Mouse (Mus musculus): ENCODE data around the gene Milr1. TPM values are rescaled to one million over a fixed set of nuclear protein-coding genes. Genes with fewer than 3 reads are reported as not detected.

The Milr1 gene
- polyA plus RNA-seq (2015; fragmentation: Nextera tagmentation; extraction: Ambion mirVana), result 0.42 and 0.56 TPM in 2 replicates

DNA sequence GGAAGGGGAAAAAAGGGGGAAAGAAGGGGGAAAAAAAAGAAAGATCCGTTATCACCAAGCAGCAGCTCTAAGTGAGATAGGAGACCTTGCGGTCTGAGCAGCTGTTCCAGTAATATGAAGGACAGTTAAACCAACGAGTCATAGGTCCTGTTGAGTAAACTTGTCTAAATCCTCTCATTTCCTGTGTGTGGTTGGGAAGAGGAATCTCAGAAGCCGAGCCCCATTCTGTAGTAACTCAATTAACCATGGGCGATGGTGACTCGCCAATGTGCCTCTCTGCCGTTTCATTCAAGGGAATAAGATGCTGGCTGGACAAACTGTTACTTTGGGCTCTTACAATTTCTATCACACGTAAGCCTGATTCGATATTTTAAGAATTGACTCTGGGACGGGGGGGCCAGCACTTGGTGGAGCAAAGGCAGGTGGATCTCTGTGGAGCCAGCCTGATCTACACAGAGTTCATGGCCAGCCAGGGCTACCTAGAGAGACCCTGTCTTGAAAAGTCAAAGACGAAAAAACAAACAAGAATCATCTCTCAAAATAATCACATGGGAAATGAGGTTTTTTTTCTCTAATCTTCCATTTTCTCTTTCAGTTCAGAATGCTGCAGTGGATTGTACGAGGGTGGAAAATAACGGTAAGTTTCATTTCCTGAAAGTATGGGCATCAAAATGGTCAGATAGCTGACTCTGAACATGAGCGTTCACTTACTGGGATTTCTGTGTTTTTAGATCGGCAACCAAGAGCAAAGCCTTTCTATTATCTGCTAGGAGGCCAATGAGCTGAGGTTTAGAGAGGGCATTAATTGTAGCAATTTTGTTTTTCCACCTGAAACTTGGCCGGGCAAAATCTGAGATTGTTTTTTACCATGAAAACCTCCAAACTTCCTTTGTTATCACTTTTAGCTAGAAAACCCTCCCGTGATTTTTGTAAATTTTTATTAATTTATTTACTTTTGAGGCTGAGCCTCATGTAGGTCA lies at the start of gene Milr1:
Gene Milr1 (plus strand): TSS at position 188 of the 980 bp plus-strand sequence.
- Histone ChIP-seq H3K27ac (ENCODE audit: low read depth, low read length) (no peak within 1 kb of the TSS), H3K4me2 (ENCODE audit: low read length) (no peak within 1 kb of the TSS), H3K36me3 (ENCODE audit: control insufficient read depth, insufficient read depth, low read length) (no peaks in the 10 kb centered on the region), H3K4me1 (ENCODE audit: control insufficient read depth, insufficient read depth, low read depth, low read length) (no peaks in the 10 kb centered on the region), H3K4me3 (ENCODE audit: low read length) (no peak within 1 kb of the TSS), H3K9ac (ENCODE audit: low read depth, low read length) (no peak within 1 kb of the TSS), H3K9me3 (ENCODE audit: control insufficient read depth, low read length) (no peaks in the 10 kb centered on the region), H3K27me3 (replicated peaks; ENCODE audit: control insufficient read depth, insufficient read depth, low read length) (no peaks in the 10 kb centered on the region)
- WGBS, result 89% methylated on average over 17 of the region's 17 CpGs
- ATAC-seq, result no peak

DNA sequence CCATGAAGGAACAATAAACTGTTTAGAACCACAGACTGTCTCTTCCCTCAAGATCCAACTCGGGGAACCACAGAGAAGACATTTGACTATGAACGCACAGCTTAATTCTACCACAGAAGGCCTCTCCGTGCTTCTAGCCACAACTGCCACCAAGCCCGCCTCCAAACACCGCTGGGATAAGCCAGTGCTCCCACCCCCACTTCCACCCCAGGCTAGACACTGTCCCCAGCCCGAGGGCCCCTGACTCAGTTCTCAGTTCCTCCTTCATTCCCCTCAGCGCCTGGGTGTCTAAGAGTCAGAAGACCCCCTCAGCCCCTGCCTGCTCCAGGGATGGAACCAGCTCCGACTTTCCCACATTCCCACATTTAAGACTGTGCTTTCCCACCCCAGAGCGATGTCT lies 49.4 kb upstream of the Milr1 start:
- no peak overlapping the region for H3K4me3 ChIP-seq (ENCODE audit: low read length)
- H3K36me3 ChIP-seq (ENCODE audit: control insufficient read depth, insufficient read depth, low read length), result no peaks in the 10 kb centered on the region
- no peak overlapping the region for H3K9ac ChIP-seq (ENCODE audit: low read depth, low read length)
- H3K27ac ChIP-seq (ENCODE audit: low read depth, low read length), result no peak overlapping the region
- H3K27me3 ChIP-seq (replicated peaks; ENCODE audit: control insufficient read depth, insufficient read depth, low read length), result no peaks in the 10 kb centered on the region
- no peaks in the 10 kb centered on the region for H3K9me3 ChIP-seq (ENCODE audit: control insufficient read depth, low read length)
- ATAC-seq, result no peak
- 83% methylated on average over 9 of the region's 9 CpGs for WGBS
- no peaks in the 10 kb centered on the region for H3K4me1 ChIP-seq (ENCODE audit: control insufficient read depth, insufficient read depth, low read depth, low read length)
- no peak overlapping the region for H3K4me2 ChIP-seq (ENCODE audit: low read length)

DNA sequence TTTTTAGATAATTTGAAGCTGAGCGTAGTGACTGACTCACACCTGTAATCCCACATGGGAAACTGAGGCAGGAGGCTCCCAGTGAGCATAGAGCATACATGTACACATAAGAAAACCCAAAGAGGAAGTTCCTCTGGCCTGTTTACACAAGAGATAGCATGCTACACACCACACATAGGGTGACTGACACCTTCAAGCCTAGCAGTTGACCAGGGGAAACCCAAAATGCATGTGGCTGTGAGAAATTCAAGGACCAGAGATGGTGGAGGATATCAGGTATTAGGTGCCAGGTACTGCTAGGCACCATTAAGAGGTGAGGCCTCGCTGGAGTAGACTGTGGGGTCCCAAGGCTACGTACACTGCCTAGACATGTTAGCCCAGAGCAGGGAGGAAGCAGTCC lies 48.4 kb upstream of the Milr1 start:
- H3K4me3 ChIP-seq (ENCODE audit: low read length), result no peak overlapping the region
- no peaks in the 10 kb centered on the region for H3K9me3 ChIP-seq (ENCODE audit: control insufficient read depth, low read length)
- 86% methylated on average over 3 of the region's 3 CpGs for WGBS
- no peak overlapping the region for H3K4me2 ChIP-seq (ENCODE audit: low read length)
- no peak for ATAC-seq
- no peak overlapping the region for H3K9ac ChIP-seq (ENCODE audit: low read depth, low read length)
- H3K27ac ChIP-seq (ENCODE audit: low read depth, low read length), result no peak overlapping the region
- no peaks in the 10 kb centered on the region for H3K4me1 ChIP-seq (ENCODE audit: control insufficient read depth, insufficient read depth, low read depth, low read length)
- H3K36me3 ChIP-seq (ENCODE audit: control insufficient read depth, insufficient read depth, low read length), result no peaks in the 10 kb centered on the region
- H3K27me3 ChIP-seq (replicated peaks; ENCODE audit: control insufficient read depth, insufficient read depth, low read length), result no peaks in the 10 kb centered on the region

DNA sequence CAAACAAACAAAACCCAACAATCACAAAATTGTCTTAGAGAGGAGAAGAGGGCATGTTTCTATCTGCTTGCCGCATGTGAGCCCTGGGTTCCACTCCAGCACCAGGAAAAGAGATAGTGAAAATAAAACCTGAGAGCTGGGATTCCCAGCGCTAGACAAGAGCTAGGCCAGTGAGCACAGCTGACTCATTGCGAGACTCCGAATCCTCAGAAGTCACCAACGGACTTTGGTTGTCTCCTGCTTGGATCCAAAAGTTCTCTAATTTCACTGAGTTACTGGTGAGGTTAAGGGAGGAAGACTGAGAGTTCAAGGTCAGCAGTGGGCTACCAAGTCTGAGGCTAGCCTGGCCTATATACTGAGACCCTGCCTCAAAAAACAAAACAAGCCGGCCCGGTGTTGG lies 47.1 kb upstream of the Milr1 start:
- Histone ChIP-seq H3K4me2 (ENCODE audit: low read length) (no peak overlapping the region), H3K4me1 (ENCODE audit: control insufficient read depth, insufficient read depth, low read depth, low read length) (no peaks in the 10 kb centered on the region), H3K4me3 (ENCODE audit: low read length) (no peak overlapping the region), H3K9me3 (ENCODE audit: control insufficient read depth, low read length) (no peaks in the 10 kb centered on the region), H3K9ac (ENCODE audit: low read depth, low read length) (no peak overlapping the region), H3K27me3 (replicated peaks; ENCODE audit: control insufficient read depth, insufficient read depth, low read length) (no peaks in the 10 kb centered on the region), H3K36me3 (ENCODE audit: control insufficient read depth, insufficient read depth, low read length) (no peaks in the 10 kb centered on the region), H3K27ac (ENCODE audit: low read depth, low read length) (no peak overlapping the region)
- ATAC-seq, result no peak
- 93% methylated on average over 7 of the region's 7 CpGs for WGBS

DNA sequence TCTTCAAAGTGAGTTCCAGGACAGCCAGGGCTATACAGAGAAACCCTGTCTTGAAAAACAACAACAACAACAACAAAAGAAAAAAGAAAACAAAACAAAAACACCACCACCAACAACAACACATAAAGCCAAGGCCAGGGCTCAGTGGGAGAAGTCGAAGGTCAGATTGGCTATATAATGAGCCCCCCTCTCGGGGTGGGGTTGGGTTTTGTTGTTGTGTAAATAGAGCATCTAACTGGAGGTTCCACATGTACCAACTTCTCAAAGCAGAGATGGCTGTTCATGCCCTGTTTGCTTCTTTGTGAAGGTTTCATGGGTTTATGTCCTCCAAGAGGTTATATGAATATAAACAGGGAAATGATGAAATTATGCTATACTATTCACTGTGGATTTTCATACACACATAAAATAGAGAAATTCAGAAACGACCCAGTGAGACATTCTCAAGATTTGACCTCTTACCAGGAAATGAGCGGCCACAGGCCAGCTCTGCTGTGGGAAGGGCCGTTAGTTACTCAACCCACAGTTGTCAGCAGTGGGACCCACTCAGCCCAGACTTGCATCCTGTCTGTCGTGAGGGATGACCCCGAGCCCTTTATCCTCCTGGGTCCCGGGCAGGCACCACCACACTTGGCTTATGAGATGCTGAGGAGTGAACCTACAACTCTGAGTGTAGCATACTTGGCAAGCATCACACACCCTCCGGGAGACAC lies 46.5 kb upstream of the Milr1 start:
- Histone ChIP-seq H3K9me3 (ENCODE audit: control insufficient read depth, low read length) (no peaks in the 10 kb centered on the region), H3K27me3 (replicated peaks; ENCODE audit: control insufficient read depth, insufficient read depth, low read length) (no peaks in the 10 kb centered on the region), H3K36me3 (ENCODE audit: control insufficient read depth, insufficient read depth, low read length) (no peaks in the 10 kb centered on the region), H3K4me1 (ENCODE audit: control insufficient read depth, insufficient read depth, low read depth, low read length) (peaks cover 2% of the 10 kb centered on the region), H3K4me2 (ENCODE audit: low read length) (no peak overlapping the region), H3K4me3 (ENCODE audit: low read length) (no peak overlapping the region), H3K9ac (ENCODE audit: low read depth, low read length) (no peak overlapping the region), H3K27ac (ENCODE audit: low read depth, low read length) (no peak overlapping the region)
- ATAC-seq, result no peak
- WGBS, result 71% methylated on average over 9 of the region's 9 CpGs

DNA sequence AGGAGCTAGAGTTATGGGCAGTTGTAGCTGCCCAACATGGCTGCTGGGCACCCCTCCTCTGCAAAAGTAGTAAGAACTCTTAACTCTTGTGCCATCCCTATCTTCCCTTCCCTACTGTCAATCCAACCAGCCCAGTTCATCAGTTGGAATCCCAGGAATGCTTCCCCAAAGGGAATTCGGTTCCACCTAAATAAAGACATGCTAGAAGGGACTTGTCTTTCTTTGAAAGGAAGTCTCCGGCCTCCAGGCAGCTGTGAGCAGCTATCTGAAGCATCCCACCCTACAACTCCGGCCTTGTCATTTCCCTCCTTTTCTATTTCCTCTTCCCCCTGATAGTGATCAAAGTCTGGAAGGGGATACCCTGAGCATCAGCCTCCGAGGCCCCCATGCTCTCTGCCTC lies 44.8 kb upstream of the Milr1 start:
- H3K4me3 ChIP-seq (ENCODE audit: low read length), result no peak overlapping the region
- no peak for ATAC-seq
- WGBS, result 51% methylated on average over 4 of the region's 4 CpGs
- H3K4me2 ChIP-seq (ENCODE audit: low read length), result no peak overlapping the region
- H3K4me1 ChIP-seq (ENCODE audit: control insufficient read depth, insufficient read depth, low read depth, low read length), result peaks cover 3% of the 10 kb centered on the region
- H3K9ac ChIP-seq (ENCODE audit: low read depth, low read length), result no peak overlapping the region
- no peak overlapping the region for H3K27ac ChIP-seq (ENCODE audit: low read depth, low read length)
- H3K27me3 ChIP-seq (replicated peaks; ENCODE audit: control insufficient read depth, insufficient read depth, low read length), result no peaks in the 10 kb centered on the region
- H3K36me3 ChIP-seq (ENCODE audit: control insufficient read depth, insufficient read depth, low read length), result no peaks in the 10 kb centered on the region
- H3K9me3 ChIP-seq (ENCODE audit: control insufficient read depth, low read length), result no peaks in the 10 kb centered on the region

DNA sequence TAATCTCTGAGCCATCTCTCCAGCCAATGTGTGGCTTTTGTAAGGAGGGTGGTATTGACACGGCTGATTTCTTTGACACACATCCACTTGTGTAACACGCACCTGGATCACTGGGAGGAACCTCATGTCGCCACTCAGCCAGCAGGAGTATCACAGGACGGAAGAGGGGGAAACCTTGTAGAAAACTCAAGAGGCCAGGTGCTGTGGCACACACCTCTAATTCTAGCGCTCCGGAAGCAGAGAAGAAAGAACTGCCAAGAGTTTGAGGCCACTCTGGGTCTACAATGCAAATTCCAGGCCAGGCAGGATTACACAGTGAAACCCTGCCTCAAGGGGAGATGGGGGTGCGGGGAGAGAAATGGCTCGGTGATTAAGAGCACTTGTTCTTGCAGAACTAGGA lies 43.9 kb upstream of the Milr1 start:
- no peak overlapping the region for H3K4me2 ChIP-seq (ENCODE audit: low read length)
- H3K27ac ChIP-seq (ENCODE audit: low read depth, low read length), result no peak overlapping the region
- no peaks in the 10 kb centered on the region for H3K36me3 ChIP-seq (ENCODE audit: control insufficient read depth, insufficient read depth, low read length)
- no peaks in the 10 kb centered on the region for H3K27me3 ChIP-seq (replicated peaks; ENCODE audit: control insufficient read depth, insufficient read depth, low read length)
- no peak for ATAC-seq
- no peak overlapping the region for H3K9ac ChIP-seq (ENCODE audit: low read depth, low read length)
- peaks cover 3% of the 10 kb centered on the region for H3K4me1 ChIP-seq (ENCODE audit: control insufficient read depth, insufficient read depth, low read depth, low read length)
- no peaks in the 10 kb centered on the region for H3K9me3 ChIP-seq (ENCODE audit: control insufficient read depth, low read length)
- H3K4me3 ChIP-seq (ENCODE audit: low read length), result no peak overlapping the region
- WGBS, result 82% methylated on average over 8 of the region's 8 CpGs

DNA sequence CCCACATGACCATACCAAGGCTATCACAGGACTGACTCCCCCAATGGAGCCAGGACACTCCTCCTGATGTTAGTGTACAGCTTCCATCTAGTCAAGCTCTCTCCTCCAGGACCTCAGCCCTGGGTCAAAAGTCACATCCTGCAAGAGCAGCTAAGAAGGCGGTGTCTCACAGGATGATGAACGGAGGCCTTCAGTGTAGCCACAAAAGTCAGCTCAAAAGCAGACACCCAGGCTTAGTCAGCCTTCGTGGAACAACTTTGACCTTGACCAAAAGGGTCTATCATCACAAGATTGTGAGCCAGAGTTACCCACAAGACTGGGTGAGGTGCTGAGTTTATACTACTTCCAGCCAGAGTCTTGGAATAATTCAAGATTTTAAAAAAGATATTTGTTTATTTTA lies 43.2 kb upstream of the Milr1 start:
- WGBS, result 85% methylated on average over 3 of the region's 3 CpGs
- no peaks in the 10 kb centered on the region for H3K27me3 ChIP-seq (replicated peaks; ENCODE audit: control insufficient read depth, insufficient read depth, low read length)
- no peak for ATAC-seq
- H3K9me3 ChIP-seq (ENCODE audit: control insufficient read depth, low read length), result no peaks in the 10 kb centered on the region
- H3K4me3 ChIP-seq (ENCODE audit: low read length), result no peak overlapping the region
- no peak overlapping the region for H3K27ac ChIP-seq (ENCODE audit: low read depth, low read length)
- no peaks in the 10 kb centered on the region for H3K36me3 ChIP-seq (ENCODE audit: control insufficient read depth, insufficient read depth, low read length)
- H3K4me1 ChIP-seq (ENCODE audit: control insufficient read depth, insufficient read depth, low read depth, low read length), result peaks cover 3% of the 10 kb centered on the region
- H3K4me2 ChIP-seq (ENCODE audit: low read length), result no peak overlapping the region
- H3K9ac ChIP-seq (ENCODE audit: low read depth, low read length), result no peak overlapping the region

DNA sequence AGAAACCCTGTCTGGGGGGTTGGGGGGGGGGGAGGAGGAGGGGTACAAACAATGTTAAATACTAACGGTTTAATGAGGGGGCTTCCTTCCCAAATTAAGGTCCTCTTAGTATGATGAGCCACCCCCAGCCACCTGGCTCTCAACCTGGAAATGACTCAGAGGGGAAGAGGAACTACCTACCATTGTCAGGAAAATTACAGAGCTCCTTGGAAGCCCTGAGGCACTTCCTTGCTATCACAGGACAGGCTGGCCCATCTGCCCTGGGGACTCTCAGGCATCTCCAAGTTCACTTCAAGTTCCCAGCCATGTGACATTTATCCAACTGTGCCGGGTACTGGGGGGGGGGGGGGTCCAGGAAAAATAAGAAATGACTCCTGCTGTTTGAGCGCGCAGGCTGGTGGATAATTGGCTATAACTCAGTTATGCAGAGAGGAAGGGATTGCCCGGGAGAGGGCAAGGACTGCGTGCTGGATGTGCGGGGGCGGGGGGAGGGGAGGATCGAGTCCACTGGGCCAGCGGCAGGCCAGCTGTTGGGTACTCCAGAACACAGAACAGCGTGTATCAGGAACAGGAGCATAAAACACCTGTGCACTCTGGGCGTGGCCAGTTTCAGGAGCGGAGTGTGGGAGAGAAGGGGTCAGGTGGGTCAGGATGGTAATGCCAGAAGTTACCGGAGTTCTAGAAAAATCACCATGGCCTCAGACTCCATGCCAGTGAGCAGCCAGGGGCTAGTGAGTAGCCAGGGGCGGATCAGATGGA lies 41.6 kb upstream of the Milr1 start:
- no peaks in the 10 kb centered on the region for H3K9me3 ChIP-seq (ENCODE audit: control insufficient read depth, low read length)
- peaks cover 3% of the 10 kb centered on the region for H3K4me1 ChIP-seq (ENCODE audit: control insufficient read depth, insufficient read depth, low read depth, low read length)
- H3K36me3 ChIP-seq (ENCODE audit: control insufficient read depth, insufficient read depth, low read length), result no peaks in the 10 kb centered on the region
- H3K27me3 ChIP-seq (replicated peaks; ENCODE audit: control insufficient read depth, insufficient read depth, low read length), result no peaks in the 10 kb centered on the region
- no peak overlapping the region for H3K9ac ChIP-seq (ENCODE audit: low read depth, low read length)
- 30% methylated on average over 15 of the region's 15 CpGs for WGBS
- peak overlapping the region; percentile 32 for H3K4me2 ChIP-seq (ENCODE audit: low read length)
- H3K27ac ChIP-seq (ENCODE audit: low read depth, low read length), result no peak overlapping the region
- no peak overlapping the region for H3K4me3 ChIP-seq (ENCODE audit: low read length)
- ATAC-seq, result no peak
